Mouse (Mus musculus): Measurements from ENCODE around the gene Irf6. TPM values are rescaled to one million over a fixed set of nuclear protein-coding genes. Genes with fewer than 3 reads are reported as not detected.

Irf6 gene
- total RNA-seq, 2 experiments from 2014 or later: 0.45 to 0.65 TPM

DNA sequence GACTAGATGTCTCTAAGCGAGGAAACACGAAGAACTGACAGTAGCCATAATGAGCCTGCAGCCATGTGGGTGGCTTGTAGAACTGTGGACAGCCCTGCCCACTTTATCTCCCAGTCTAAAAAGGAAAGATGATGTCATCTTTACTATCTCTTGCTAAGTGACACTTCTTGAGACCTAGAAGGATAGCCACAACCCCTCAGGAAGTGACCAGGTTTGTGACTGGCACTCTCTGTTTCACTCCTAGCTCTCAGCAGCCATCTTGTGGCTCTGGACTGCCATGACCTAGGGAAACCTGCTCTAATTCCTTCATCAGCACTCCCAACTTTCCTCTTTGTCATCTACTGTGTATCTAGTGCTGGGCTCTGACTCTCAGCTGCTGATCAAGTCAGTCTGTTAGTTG is 45.4 kb downstream of the Irf6 start:
- DNase-seq (ENCODE audit: low spot score in 2 of 2): no peak

DNA sequence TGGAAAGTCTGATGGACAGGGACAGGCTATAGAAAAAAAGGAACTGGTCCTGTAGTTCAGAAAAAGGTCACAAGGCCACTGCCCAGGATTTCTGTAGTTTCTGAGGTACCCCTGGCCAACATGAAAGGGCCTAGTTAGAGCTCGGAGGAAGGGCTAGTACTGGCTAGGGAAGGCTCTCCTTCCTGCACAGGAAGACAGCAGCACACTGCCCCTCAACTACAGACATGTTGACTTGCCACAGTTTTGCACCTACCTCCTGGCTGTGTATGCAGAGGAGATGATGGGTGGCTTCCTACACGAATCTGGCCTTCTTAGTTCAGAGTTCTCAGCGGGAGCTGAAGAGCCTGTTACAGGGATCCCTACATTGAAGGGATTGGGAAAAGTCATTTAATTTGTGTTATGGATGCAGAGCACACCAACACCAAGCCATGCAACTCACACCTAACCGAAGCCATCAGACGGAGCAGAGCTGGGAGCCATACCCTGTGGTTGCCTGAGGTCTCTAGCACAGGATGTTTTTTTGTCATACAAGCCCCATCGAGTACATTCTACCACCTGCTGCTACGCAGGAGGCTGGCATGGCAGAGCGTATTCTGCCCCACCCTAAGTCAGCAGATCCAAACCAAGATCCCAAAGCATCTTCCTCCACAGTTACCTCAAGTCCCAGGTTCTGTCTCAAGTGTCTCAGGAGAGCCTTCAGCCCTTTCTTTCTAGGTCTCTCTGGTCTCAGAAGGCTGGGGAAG is 47.9 kb downstream of the Irf6 start:
- DNase-seq (ENCODE audit: low spot score in 2 of 2): no peak

DNA sequence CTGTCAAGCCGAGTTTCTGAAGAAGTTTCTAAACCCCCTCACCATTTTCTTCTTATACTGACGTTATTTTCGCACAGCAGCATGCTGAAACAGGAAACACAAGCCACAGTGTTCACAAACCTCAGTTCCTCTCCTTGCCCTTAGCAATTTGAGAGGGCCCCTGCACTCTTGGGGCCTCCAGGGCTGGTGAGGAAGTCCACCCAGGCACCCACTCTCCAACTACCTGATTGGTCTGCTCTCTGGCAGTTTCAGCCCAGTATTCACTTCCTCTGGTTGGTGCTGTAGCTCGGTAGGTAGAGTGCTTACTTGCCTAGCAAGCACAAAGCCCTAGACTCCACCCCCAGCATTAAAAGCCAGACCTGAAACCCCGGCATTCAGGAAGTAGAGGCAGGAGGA is 48.5 kb downstream of the Irf6 start, which contains the start of gene Traf3ip3:
TSS of gene Traf3ip3 (minus strand) at position 321 of the 396 bp plus-strand sequence.
- DNase-seq (ENCODE audit: low spot score in 2 of 2): no peak

DNA sequence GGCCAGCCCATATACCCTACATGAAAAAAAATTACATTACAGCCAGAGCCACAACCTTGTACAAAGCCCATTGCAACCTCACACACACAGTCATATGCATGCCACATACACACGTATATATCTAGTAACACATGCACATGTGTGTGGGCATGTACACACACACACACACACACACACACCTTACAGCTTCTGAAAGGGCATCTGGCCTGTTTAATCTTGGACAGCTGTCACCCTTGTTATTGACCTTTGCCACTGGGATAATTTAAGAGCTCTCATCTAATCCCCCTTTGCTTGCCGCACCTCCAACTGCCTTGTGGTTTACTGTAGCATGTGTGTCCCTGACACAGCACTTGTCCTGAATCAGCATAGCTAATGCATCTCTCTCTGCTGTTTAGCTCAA is 50.9 kb downstream of the Irf6 start:
- DNase-seq (ENCODE audit: low spot score in 2 of 2): no peak

DNA sequence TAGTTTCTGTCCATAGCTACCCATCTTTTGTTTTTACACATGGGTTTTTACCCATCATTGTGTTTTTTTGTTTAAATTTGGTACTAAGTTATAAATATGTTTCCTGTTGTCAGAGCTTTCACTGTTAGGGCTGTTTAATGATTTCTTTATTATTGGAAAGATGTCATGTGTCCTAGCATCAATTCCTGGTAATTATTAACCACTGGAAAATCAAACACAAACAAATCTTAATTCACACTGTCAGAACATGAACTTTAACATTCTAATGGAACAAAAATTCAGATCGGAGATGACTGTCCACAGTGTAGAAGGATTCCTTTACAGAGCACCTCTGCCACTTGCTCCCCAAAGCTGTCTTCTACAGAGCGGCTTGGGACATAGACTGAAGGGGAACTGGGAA is 52.5 kb downstream of the Irf6 start:
- DNase-seq (ENCODE audit: low spot score in 2 of 2): no peak

DNA sequence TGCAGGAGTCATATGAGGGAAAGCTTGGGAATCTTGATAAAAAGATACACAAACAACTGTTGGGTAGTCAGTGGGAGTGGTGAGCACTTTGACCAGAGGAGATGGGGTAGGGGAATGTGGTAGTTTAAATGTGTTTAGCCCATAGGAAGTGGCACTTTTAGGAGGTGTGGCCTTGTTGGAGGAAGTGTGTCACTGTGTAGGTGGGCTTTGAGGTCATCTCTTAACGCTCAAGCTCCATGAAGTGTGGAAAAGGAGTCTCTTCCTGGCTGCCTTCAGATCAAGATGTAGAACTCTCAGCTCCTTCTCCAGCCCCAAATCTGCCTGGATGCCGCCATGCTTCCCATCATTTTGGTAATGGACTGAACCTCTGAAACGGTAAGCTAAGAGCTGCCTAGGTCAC is 54.6 kb downstream of the Irf6 start, which contains the start of gene Lamb3:
TSS of gene Lamb3 (plus strand) at position 197 of the 400 bp plus-strand sequence.
- no peak for DNase-seq (ENCODE audit: low spot score in 2 of 2)

DNA sequence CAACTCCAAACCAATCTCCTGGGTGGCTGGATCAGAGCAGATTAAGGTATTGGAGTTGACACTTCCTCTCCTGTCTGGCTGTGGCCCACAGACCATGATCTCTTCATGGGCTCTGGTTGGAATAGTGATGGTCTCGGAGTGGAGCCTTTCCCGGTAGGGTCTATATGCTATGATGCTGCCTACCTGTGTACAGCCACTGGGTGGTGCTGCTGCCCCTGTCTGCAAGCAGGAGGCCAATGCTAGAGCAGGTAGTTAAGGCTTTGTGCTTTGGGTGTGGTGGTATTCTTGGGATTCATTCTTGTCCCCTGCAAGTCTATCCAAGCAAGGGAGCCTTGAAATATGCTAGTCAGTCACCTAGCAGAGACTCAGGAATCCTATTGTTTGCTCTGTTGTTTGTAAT is 55.3 kb downstream of the Irf6 start:
- DNase-seq (ENCODE audit: low spot score in 2 of 2): peak; percentile 52 to 60

DNA sequence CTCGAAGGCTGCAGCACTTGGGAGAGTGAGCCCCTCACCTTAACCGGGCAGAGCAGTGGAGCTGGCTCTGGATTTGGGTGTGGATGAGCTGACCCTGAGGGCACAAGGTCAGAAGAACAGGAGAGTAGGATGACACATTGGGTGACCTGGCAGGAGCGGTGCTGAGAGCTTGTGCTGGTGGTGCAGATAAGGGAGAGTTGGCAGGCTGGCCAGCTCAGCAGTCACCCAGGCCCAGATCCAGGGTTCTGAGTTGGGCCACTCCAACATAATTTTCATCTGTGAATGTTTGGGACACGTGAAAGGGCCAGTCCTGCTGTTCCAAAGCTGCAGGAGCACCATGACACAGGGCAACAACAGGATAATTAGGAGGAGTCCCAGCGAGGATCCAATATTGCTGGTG is 58.5 kb downstream of the Irf6 start:
- DNase-seq (ENCODE audit: low spot score in 2 of 2): no peak

DNA sequence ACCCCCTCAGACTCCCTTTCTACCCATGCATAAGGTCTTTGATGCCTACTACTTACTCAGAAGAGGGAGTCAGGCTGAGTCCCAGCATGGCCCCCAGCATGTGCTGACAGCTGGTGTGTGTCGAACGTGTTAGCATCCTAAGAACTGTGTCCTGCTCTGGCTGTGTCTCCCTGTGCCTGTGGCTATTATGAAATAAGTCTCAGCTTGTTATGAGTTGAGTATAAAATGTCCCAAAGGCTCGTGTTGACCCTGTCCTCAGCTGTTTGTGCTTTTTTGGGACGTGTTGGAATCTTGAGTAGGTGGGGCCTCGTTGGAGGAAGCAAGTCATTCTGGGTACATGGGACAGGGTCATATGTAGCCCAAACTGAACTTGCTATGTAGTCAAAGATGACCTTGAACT is 61.1 kb downstream of the Irf6 start:
- no peak for DNase-seq (ENCODE audit: low spot score in 2 of 2)

DNA sequence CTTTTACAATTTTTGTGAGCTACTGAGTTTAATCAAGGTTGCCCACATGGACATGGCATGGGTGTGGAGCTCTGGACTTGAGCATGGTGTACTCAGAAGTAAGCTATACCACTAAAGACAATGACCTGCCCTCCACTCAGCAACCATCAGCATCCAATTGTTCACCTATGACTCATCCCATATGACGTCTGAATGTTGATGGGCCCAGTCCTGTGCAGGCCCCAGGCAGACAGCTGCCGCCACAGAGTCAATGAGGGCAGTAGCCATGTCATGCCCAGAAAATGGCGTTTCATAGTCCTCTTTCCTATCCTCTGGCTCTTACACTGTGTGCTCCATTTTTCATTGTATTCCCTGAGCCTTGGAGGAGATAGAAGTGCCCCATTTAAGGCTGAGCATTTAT is 63.1 kb downstream of the Irf6 start:
- DNase-seq (ENCODE audit: low spot score in 2 of 2): no peak

DNA sequence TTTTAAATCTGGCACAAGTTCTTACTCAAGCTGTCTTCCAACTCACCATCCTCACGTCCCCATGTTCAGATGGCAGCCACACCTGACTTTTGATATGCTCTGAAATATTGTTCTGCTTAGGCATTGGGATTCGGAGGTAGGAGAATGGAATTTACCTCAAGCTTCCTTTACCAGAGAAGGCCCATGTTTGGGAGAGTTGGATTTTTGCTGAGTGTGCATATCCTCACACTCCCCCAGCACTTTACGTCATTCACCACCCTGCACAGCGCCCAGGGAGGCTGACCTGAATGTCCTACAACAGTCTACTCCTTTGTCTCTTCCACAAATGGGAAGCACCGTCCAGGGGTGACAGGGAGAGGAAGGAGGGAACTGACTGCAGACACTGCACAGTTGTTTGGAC is 67.5 kb downstream of the Irf6 start:
- DNase-seq (ENCODE audit: low spot score in 2 of 2): no peak

Other genes with a start within 250 kb of the Irf6 start
- 10 to 100 TPM; 20.5 to 22.4 TPM for gene Syt14, start 117.3 kb upstream of the Irf6 start, total RNA-seq (2021)
- 10 to 100 TPM; 17.4 to 24.1 TPM for gene Diexf, start 22.8 kb upstream of the Irf6 start, total RNA-seq (2021)
- 1 to 10 TPM; 5.1 to 6.7 TPM for gene A130010J15Rik, start 14.9 kb downstream of the Irf6 start, total RNA-seq (2021)
- 1 to 10 TPM; 2.1 to 3.6 TPM for gene Traf3ip3, start 48.6 kb downstream of the Irf6 start, total RNA-seq (2021)
- 1 to 10 TPM in 1 of 2 experiments, under 1 TPM in 1; 0.94 to 1.6 TPM for gene Lamb3, start 54.6 kb downstream of the Irf6 start, total RNA-seq (2021)
- gene Hsd11b1, start 111.0 kb downstream of the Irf6 start, total RNA-seq (2021): 10 to 100 TPM; 43.1 to 45.9 TPM
- gene G0s2, start 120.1 kb downstream of the Irf6 start, total RNA-seq (2021): 10 to 100 TPM in 1 of 2 experiments, 1 to 10 TPM in 1; 9.3 to 12.1 TPM
- gene Camk1g, start 217.2 kb downstream of the Irf6 start, total RNA-seq (2021): 10 to 100 TPM; 30.7 to 37.8 TPM

Data from layer of hippocampus, postnatal 14 days (tissue).